Mouse (Mus musculus): ENCODE measurements around the gene Ankrd6. TPM values are rescaled to one million over a fixed set of nuclear protein-coding genes. Genes with fewer than 3 reads are reported as not detected.

The Ankrd6 gene
- 0.56 TPM for polyA plus RNA-seq (2014; fragmentation: Illumina TruSeq; extraction: RNeasy Lipid Tissue Mini Kit (QIAGEN cat#74804); ENCODE audit: insufficient read depth, low read depth, low replicate concordance)

DNA sequence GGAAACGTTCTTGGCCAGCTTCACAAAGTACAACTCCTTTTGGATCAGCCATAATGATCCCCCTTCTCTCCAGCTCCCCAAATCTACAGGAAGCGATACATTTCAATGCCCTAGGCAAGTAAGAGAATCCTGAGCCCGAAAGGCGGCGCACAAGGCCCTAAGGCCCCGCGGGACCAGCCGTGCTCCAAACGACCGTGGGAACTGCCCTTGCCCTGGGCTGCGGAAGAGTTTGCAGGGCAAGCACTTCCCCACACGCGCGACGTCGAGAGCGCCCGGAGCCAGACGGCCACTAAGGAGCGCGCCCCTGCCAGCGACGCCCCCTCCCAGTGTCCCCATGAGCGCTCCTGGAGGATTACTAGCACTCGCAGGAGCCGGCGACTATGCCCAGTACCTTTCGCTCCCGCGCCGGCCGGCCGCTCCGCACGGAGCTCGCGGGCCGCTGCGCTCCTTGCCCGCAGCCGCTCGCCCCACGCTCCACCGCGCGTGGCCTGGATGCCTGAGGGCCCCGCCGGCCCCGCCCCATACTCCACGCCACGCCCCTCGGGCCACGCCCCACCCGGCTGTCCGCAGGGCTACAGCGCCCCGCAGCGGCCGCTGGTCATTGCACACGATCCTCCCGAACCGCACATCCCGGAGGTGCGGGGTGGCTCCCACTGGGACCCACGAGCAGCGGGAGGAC, at the start of gene Ankrd6:
Gene Ankrd6 (minus strand): TSS at position 486 of the 679 bp plus-strand sequence.

DNA sequence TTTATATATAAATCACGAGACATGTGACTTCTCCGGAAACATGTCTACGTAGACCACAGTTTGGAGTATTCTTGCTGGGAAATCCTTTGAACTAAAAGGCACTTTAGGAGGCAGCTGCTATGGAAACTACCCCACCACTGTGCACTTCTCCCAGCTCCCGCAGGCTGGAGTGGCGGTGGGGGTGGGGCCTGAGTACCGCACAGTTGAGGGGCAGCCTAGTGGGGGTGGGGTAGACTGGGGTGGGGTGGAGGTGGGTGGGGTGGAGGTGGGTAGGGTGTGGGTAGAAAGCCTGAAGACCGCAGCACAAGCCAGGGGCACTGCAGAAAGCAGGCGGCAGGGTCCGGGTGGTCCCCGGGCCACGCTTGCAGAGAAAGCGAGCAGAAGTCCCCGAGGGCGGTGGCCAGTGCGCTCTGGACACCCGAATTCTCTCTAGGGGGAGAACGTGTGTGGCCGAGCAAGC, 32.1 kb upstream of the Ankrd6 start, which contains the start of gene Rragd:
Gene Rragd (plus strand): TSS at position 322 of the 460 bp plus-strand sequence.

DNA sequence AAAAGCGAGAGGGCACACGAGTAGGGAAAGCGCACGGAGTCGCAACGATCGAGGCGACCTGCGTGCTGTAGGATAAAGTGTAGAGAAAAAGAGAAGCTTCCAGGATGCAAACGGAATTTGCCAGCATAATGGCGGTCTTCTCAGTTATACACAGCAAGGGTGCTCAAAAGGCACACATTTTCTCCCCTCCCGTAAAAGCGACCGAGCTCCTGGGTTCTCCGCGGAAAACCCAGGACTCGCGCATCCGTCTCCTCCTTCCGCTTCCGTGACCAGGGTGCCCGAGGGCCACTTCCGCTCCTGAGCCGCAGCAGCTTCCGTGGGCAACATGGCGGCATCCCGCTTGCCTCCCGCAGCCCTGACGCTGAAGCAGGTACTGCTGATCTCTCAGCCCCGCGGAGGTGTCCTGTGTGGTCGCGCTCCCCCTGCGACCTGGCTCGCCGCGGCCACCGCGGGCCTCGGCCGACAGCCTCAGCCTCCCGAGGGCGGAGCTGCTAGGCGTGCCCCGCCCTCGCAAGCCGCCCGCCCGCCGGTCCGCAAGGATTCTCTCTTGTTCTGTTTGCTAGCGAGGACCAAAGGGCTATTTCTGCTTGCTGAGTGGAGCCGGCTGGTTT, 150.6 kb downstream of the Ankrd6 start, which contains the start of gene Lyrm2:
Gene Lyrm2 (plus strand): TSS at position 288 of the 611 bp plus-strand sequence.

Other genes starting within 250 kb of the Ankrd6 start
- 53.3 TPM for gene Lyrm2, start 150.6 kb downstream of the Ankrd6 start, polyA plus RNA-seq (2014; fragmentation: Illumina TruSeq; extraction: RNeasy Lipid Tissue Mini Kit (QIAGEN cat#74804); ENCODE audit: insufficient read depth, low read depth, low replicate concordance)
- gene Rragd, start 32.2 kb upstream of the Ankrd6 start, polyA plus RNA-seq (2014; fragmentation: Illumina TruSeq; extraction: RNeasy Lipid Tissue Mini Kit (QIAGEN cat#74804); ENCODE audit: insufficient read depth, low read depth, low replicate concordance) = 3.8 TPM
- gene Ube2j1, start 80.6 kb upstream of the Ankrd6 start, polyA plus RNA-seq (2014; fragmentation: Illumina TruSeq; extraction: RNeasy Lipid Tissue Mini Kit (QIAGEN cat#74804); ENCODE audit: insufficient read depth, low read depth, low replicate concordance) = 22.8 TPM
- gene Gabrr2, start 112.2 kb upstream of the Ankrd6 start, polyA plus RNA-seq (2014; fragmentation: Illumina TruSeq; extraction: RNeasy Lipid Tissue Mini Kit (QIAGEN cat#74804); ENCODE audit: insufficient read depth, low read depth, low replicate concordance) = 0.38 TPM
- not detected for gene Gabrr1, start 181.7 kb upstream of the Ankrd6 start, polyA plus RNA-seq (2014; fragmentation: Illumina TruSeq; extraction: RNeasy Lipid Tissue Mini Kit (QIAGEN cat#74804); ENCODE audit: insufficient read depth, low read depth, low replicate concordance)
- gene Pm20d2, start 238.9 kb upstream of the Ankrd6 start, polyA plus RNA-seq (2014; fragmentation: Illumina TruSeq; extraction: RNeasy Lipid Tissue Mini Kit (QIAGEN cat#74804); ENCODE audit: insufficient read depth, low read depth, low replicate concordance) = 0.43 TPM

All from lung, adult 10 weeks (tissue).